Mouse (Mus musculus): Measurements from ENCODE around the gene Pcgf6. TPM values are rescaled to one million over a fixed set of nuclear protein-coding genes. Genes with fewer than 3 reads are reported as not detected.
A peak's percentile ranks its signal among the peaks of the same experiment; 100 is the strongest.
"Not testable (repeated sequence)": the region's sequence is repeated elsewhere in the genome, so short reads cannot be mapped to it uniquely, and the experiment has no call there.

Pcgf6 gene
- polyA plus RNA-seq, 1 experiment from 2014 or later: 11.8 TPM

DNA sequence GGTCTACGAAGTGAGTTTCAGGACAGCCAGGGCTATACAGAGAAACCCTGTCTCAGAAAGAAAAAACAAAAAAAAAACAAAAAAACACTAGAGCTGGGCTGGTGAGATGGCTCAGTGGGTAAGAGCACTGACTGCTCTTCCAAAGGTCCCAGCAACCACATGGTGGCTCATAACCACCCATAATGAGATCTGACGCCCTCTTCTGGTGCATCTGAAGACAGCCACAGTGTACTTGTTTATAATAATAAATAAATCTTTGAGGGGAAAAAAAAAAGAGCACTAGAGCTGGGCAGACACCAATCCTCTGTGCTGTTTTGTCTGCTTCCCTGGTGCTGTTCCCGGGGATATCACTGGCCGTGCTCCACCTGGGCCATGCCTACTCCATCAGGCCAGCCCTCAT, 58.4 kb downstream of the Pcgf6 start:
- not testable (repeated sequence) for H3K36me3 ChIP-seq (ENCODE audit: control insufficient read depth, insufficient read depth, low read length); H3K4me3 ChIP-seq (replicated peaks; ENCODE audit: low read length); H3K9me3 ChIP-seq (replicated peaks; ENCODE audit: control insufficient read depth, low read length); H3K4me1 ChIP-seq (ENCODE audit: control insufficient read depth, insufficient read depth, low read length); H3K27me3 ChIP-seq (ENCODE audit: control insufficient read depth, insufficient read depth, low read length); H3K4me2 ChIP-seq (ENCODE audit: low read depth, low read length); H3K9ac ChIP-seq (ENCODE audit: low read length); ATAC-seq (ENCODE audit: insufficient read depth, low FRiP score); H3K27ac ChIP-seq (ENCODE audit: low read length)
- WGBS: 68% methylated on average over 4 of the region's 4 CpGs

DNA sequence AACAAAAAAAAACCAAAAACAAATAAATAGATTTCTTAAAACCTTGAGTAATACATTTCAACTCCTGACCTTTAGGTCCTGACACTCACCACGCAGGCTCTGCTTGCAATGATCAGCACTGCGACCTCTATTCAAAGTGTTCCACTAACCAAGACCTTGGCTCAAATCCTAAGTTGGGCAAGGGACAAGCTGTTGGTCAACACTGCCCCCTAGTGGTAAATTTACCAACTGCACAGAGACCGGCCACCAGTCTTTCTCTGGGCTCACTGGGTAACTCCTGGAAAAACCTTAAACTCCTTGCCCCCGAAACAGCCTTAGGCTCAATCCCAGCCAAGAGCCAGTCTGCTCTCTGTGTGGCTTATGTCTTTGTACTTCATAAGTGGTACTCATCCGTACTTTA, 59.6 kb downstream of the Pcgf6 start:
- WGBS: 12% methylated on average over 5 of the region's 5 CpGs
- Histone ChIP-seq H3K36me3 (ENCODE audit: control insufficient read depth, insufficient read depth, low read length) (no peaks in the 10 kb centered on the region), H3K4me1 (ENCODE audit: control insufficient read depth, insufficient read depth, low read length) (peaks cover 11% of the 10 kb centered on the region), H3K27ac (ENCODE audit: low read length) (no peak overlapping the region), H3K4me3 (replicated peaks; ENCODE audit: low read length) (no peak overlapping the region), H3K9ac (ENCODE audit: low read length) (no peak overlapping the region), H3K4me2 (ENCODE audit: low read depth, low read length) (no peak overlapping the region), H3K9me3 (replicated peaks; ENCODE audit: control insufficient read depth, low read length) (no peaks in the 10 kb centered on the region), H3K27me3 (ENCODE audit: control insufficient read depth, insufficient read depth, low read length) (no peaks in the 10 kb centered on the region)
- no peak for ATAC-seq (ENCODE audit: insufficient read depth, low FRiP score)

DNA sequence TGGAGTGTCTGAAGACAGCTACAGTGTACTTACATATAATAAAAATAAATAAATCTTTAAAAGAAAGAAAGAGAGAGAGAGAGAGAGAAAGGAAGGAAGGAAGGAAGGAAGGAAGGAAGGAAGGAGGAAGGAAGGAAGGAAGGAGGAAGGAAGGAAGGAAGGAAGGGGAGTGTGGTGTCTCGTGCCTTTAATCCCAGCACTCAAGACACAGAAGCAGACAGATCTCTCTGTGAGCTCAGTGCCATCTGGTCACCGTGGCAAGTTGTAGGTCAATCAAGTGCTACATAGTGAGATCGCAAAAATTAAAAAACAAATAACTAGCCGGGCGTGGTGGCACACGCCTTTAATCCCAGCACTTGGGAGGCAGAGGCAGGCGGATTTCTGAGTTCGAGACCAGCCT, 60.1 kb downstream of the Pcgf6 start:
- H3K27me3 ChIP-seq (ENCODE audit: control insufficient read depth, insufficient read depth, low read length); H3K9ac ChIP-seq (ENCODE audit: low read length); ATAC-seq (ENCODE audit: insufficient read depth, low FRiP score); H3K9me3 ChIP-seq (replicated peaks; ENCODE audit: control insufficient read depth, low read length); H3K4me3 ChIP-seq (replicated peaks; ENCODE audit: low read length); H3K27ac ChIP-seq (ENCODE audit: low read length); H3K4me2 ChIP-seq (ENCODE audit: low read depth, low read length); H3K36me3 ChIP-seq (ENCODE audit: control insufficient read depth, insufficient read depth, low read length): not testable (repeated sequence)
- peaks cover 11% of the 10 kb centered on the region for H3K4me1 ChIP-seq (ENCODE audit: control insufficient read depth, insufficient read depth, low read length)
- WGBS: 74% methylated on average over 8 of the region's 8 CpGs

DNA sequence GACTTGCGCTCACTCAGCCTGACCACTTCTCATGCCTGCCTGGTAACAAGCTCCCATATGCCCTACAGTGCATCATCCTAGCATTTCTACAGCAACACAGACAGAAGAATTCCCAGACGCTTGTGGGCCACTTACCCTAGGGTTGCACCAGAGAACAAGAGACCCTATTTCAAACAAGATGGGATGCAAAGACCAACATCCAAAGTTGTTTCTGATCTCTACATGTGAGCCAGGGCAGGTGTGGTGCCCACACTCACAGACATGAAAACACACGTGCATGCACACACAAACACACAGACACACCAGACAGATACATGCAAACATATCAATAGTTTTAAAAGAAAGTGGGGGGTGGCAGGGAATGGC, 60.6 kb downstream of the Pcgf6 start:
- Histone ChIP-seq H3K4me1 (ENCODE audit: control insufficient read depth, insufficient read depth, low read length) (peaks cover 11% of the 10 kb centered on the region), H3K9me3 (replicated peaks; ENCODE audit: control insufficient read depth, low read length) (no peaks in the 10 kb centered on the region), H3K9ac (ENCODE audit: low read length) (peak overlapping the region; percentile 28; the same call in 1 of the 2 replicates), H3K27ac (ENCODE audit: low read length) (peak overlapping the region; percentile 53; the same call in 1 of the 2 replicates), H3K4me2 (ENCODE audit: low read depth, low read length) (no peak overlapping the region), H3K36me3 (ENCODE audit: control insufficient read depth, insufficient read depth, low read length) (no peaks in the 10 kb centered on the region), H3K27me3 (ENCODE audit: control insufficient read depth, insufficient read depth, low read length) (no peaks in the 10 kb centered on the region), H3K4me3 (replicated peaks; ENCODE audit: low read length) (no peak overlapping the region)
- WGBS: 74% methylated on average over 3 of the region's 3 CpGs
- ATAC-seq (ENCODE audit: insufficient read depth, low FRiP score): no peak

DNA sequence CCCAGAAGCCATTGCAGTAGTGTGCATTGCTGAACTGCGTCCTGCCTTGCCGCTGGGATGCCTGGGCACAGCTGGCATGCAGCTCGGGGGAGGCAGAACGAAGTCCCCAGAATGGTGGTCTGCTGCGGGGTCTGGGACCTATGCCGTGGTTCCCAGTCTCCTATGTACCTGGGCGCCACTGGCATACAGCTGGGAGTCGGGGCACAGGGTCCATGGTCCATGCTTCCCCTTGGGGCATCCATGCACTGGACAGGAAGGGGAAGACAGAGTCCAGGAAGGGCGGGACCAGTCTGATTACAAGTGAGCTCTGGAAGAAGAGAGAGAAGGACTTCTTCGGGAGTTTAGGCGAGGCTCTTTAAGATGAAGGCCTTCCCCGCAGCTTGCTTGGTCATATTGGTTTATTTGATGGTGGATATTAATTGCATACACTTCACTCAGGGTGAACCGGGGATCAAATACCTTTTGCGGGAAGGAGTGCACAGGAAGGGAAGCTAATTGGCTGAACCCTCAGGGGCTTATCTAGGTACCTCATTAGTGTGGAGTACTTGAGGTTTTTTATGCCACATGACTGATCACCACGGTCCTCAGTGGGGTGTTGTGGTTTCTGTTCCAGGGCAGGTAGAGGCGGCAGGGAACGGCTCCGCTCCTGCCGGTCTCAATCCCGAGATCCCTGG, 61.1 kb downstream of the Pcgf6 start:
- Histone ChIP-seq H3K4me1 (ENCODE audit: control insufficient read depth, insufficient read depth, low read length) (peaks cover 14% of the 10 kb centered on the region), H3K9ac (ENCODE audit: low read length) (peak overlapping the region; percentile 28; the same call in 1 of the 2 replicates), H3K27me3 (ENCODE audit: control insufficient read depth, insufficient read depth, low read length) (no peaks in the 10 kb centered on the region), H3K9me3 (replicated peaks; ENCODE audit: control insufficient read depth, low read length) (no peaks in the 10 kb centered on the region), H3K27ac (ENCODE audit: low read length) (peak overlapping the region; percentile 53), H3K4me2 (ENCODE audit: low read depth, low read length) (no peak overlapping the region), H3K4me3 (replicated peaks; ENCODE audit: low read length) (no peak overlapping the region), H3K36me3 (ENCODE audit: control insufficient read depth, insufficient read depth, low read length) (no peaks in the 10 kb centered on the region)
- no peak for ATAC-seq (ENCODE audit: insufficient read depth, low FRiP score)
- WGBS: 69% methylated on average over 20 of the region's 20 CpGs

DNA sequence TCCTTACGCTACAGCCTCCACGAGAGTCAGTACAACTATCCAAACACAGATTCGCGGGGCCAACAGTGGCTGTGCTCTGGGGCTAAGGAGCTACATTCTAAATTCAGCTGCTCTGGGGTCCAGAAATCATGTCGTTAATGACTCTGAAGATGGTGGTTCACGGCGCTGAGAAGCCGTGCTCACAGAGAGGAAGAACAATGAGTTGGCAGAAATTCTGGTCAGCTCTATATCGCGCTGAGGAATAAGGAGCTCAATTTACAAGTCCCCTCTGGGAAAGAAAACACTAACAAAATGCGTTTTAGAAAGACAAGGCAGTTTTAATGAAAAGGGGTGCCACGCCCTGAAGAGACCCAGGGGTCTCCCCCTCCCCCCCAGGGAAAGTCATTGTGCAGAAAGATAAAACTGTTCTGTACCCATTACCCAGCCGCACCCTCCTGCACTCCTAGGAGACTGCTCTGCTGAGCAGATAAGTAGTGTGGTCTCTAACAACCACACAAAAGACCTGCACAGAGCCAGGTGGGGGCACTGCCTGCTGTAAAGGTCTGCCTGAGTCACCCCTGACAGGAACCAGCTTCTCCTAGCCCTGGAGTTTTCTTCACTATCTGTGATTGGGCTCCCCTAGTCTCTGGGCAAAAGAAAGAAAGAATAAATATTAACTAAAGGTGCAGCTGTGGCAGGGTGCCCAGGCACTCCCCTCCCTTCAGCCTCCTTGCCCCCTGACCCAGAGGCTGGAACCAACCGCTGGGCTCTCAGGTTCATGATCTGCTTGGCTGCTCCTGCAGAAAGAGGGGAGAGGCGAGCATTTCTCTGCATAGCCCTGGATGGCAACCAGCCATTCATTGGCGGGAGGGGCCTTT, 62.2 kb downstream of the Pcgf6 start:
- peak; percentile 92 for ATAC-seq (ENCODE audit: insufficient read depth, low FRiP score)
- no peak overlapping the region for H3K4me3 ChIP-seq (replicated peaks; ENCODE audit: low read length)
- H3K9ac ChIP-seq (ENCODE audit: low read length): no peak overlapping the region
- no peaks in the 10 kb centered on the region for H3K9me3 ChIP-seq (replicated peaks; ENCODE audit: control insufficient read depth, low read length)
- H3K36me3 ChIP-seq (ENCODE audit: control insufficient read depth, insufficient read depth, low read length): no peaks in the 10 kb centered on the region
- peak overlapping the region; percentile 82 for H3K27ac ChIP-seq (ENCODE audit: low read length)
- H3K4me2 ChIP-seq (ENCODE audit: low read depth, low read length): peak overlapping the region; percentile 6
- 49% methylated on average over 16 of the region's 16 CpGs for WGBS
- H3K4me1 ChIP-seq (ENCODE audit: control insufficient read depth, insufficient read depth, low read length): peaks cover 16% of the 10 kb centered on the region
- H3K27me3 ChIP-seq (ENCODE audit: control insufficient read depth, insufficient read depth, low read length): no peaks in the 10 kb centered on the region

DNA sequence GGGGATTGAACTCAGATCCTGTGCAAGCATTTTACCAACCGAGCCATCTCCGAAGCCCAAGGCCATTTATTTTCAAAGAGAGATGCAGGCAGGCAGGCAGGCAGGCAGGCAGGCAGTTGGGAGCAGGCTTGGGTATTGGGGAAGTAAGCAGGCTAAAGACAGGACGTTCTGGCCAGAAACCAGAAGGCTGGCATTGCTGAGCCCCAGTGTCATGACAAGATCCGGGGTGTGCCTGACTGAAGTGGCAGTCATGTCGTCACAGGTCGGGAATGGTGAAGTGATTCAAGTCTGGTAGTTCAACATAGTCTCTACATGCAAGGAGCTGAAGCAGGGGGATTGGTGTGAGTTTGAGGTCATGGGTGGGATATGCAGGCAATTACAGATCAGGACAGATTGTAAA, 63.1 kb downstream of the Pcgf6 start:
- no peaks in the 10 kb centered on the region for H3K9me3 ChIP-seq (replicated peaks; ENCODE audit: control insufficient read depth, low read length)
- H3K4me3 ChIP-seq (replicated peaks; ENCODE audit: low read length): no peak overlapping the region
- no peak overlapping the region for H3K9ac ChIP-seq (ENCODE audit: low read length)
- no peak for ATAC-seq (ENCODE audit: insufficient read depth, low FRiP score)
- no peaks in the 10 kb centered on the region for H3K36me3 ChIP-seq (ENCODE audit: control insufficient read depth, insufficient read depth, low read length)
- no peaks in the 10 kb centered on the region for H3K27me3 ChIP-seq (ENCODE audit: control insufficient read depth, insufficient read depth, low read length)
- H3K4me1 ChIP-seq (ENCODE audit: control insufficient read depth, insufficient read depth, low read length): peaks cover 16% of the 10 kb centered on the region
- H3K27ac ChIP-seq (ENCODE audit: low read length): peak overlapping the region; percentile 82
- H3K4me2 ChIP-seq (ENCODE audit: low read depth, low read length): peak overlapping the region; percentile 6; the same call in 1 of the 2 replicates
- 58% methylated on average over 6 of the region's 6 CpGs for WGBS

DNA sequence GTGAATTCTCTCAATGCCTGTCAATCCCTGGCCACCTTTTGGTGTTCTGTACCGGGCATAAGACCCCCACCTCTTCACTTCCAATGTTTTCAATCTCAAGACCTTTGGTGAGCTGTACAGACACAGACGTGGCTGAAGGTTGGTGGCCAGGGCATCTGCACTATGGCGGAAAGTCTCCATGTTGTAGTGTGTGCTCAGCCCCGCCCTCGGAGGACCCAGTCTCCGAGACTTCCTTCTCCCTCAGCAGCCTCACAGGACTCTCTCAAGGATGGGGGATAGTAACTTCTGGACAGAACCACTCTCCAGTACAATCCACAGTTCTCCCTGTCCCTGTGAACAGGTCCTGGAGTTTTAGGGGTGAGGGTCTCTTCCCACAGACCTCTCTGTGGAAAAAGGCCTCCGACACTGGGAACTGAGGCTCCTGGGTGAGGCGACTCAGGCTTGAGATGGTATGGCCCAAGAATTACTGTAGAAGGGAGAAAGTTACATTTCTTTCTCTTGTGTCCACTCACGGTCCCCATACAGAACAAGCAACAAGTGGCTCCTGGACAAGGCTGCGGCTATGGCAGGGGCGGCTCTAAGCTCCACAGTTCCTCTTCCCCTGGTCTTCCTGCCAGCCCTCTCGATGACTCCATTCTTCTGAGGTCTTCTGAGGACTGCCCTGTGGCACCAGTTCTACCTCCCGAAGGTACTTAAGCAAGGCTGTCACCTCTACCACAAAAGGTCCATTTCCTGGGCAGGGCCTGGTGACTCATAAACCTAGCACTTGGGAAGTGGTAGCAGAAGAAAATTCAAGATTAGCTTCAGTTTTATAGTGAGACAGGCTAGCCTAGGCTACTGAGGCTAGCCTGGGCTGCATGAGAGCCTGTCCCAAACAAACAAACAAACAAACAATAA, 65.7 kb downstream of the Pcgf6 start:
- Histone ChIP-seq H3K27ac (ENCODE audit: low read length) (peak overlapping the region; percentile 67), H3K36me3 (ENCODE audit: control insufficient read depth, insufficient read depth, low read length) (no peaks in the 10 kb centered on the region), H3K4me2 (ENCODE audit: low read depth, low read length) (0 out of 2 replicates have a peak overlapping the region, but pooled peaks have one; percentile 5), H3K9me3 (replicated peaks; ENCODE audit: control insufficient read depth, low read length) (no peaks in the 10 kb centered on the region), H3K27me3 (ENCODE audit: control insufficient read depth, insufficient read depth, low read length) (no peaks in the 10 kb centered on the region), H3K4me3 (replicated peaks; ENCODE audit: low read length) (no peak overlapping the region), H3K9ac (ENCODE audit: low read length) (no peak overlapping the region), H3K4me1 (ENCODE audit: control insufficient read depth, insufficient read depth, low read length) (peaks cover 16% of the 10 kb centered on the region)
- whole genome bisulfite sequencing: 71% methylated on average over 13 of the region's 13 CpGs
- ATAC-seq (ENCODE audit: insufficient read depth, low FRiP score): no peak

Data from stomach, embryonic 16.5 days (tissue).